Mouse (Mus musculus) intestine, postnatal 0 days (tissue): ENCODE data around the gene Dkkl1. TPM values are rescaled to one million over a fixed set of nuclear protein-coding genes. Genes with fewer than 3 reads are reported as not detected.

Experiments
- ATAC-seq: fragments of 200-750 bp; cut with Nextera tagmentation; 2 replicates; pipeline ENCODE4 v1.8.0; 2017; ENCODE audit warnings: mild to moderate bottlenecking, moderate TSS enrichment, moderate library complexity
- H3K27ac ChIP-seq: fragments of 300-500 bp; sonication (generic); 2 replicates; pipeline ENCODE4 v1.5.1; 2014; ENCODE audit warnings: mild to moderate bottlenecking, low read depth, low read length, moderate library complexity
- H3K27me3 ChIP-seq: fragments of 300-500 bp; sonication (generic); replicated peaks from 2 replicates; pipeline ENCODE4 v1.6.1; 2014; ENCODE audit warnings: low read length, mixed read lengths; ENCODE audit not compliant: control insufficient read depth, insufficient read depth
- H3K36me3 ChIP-seq: fragments of 300-500 bp; sonication (generic); 2 replicates; pipeline ENCODE4 v1.6.1; 2014; ENCODE audit warnings: mild to moderate bottlenecking, moderate library complexity; ENCODE audit not compliant: control insufficient read depth, insufficient read depth
- H3K4me1 ChIP-seq: fragments of 300-500 bp; sonication (generic); replicated peaks from 2 replicates; pipeline ENCODE4 v1.6.1; 2014; ENCODE audit warnings: antibody characterized with exemption, low read length, mixed read lengths; ENCODE audit not compliant: control insufficient read depth, insufficient read depth
- H3K4me2 ChIP-seq: fragments of 300-500 bp; sonication (generic); replicated peaks from 2 replicates; pipeline ENCODE4 v1.6.1; 2014; ENCODE audit warnings: low read depth, mild to moderate bottlenecking, moderate library complexity
- H3K4me3 ChIP-seq: fragments of 300-500 bp; sonication (generic); 2 replicates; pipeline ENCODE4 v1.5.1; 2014; ENCODE audit warnings: low read depth, low read length
- H3K9ac ChIP-seq: fragments of 300-500 bp; sonication (generic); 2 replicates; pipeline ENCODE4 v1.6.1; 2014; ENCODE audit warnings: mild to moderate bottlenecking, low read depth, low read length
- H3K9me3 ChIP-seq: fragments of 300-500 bp; sonication (generic); 2 replicates; pipeline ENCODE4 v1.6.1; 2016; ENCODE audit warnings: mixed run types; ENCODE audit not compliant: control insufficient read depth
- CTCF ChIP-seq: sonication (generic); IDR thresholded peaks from 2 replicates; pipeline ENCODE4 v1.5.1; 2016; ENCODE audit warnings: low read depth, mild to moderate bottlenecking, control low read depth, antibody characterized with exemption, moderate library complexity
- WGBS: fragments of 180-500 bp; shearing (Covaris S2); extraction: QIAGEN DNeasy Blood & Tissue Kit; methylation state at CpG from one replicate; pipeline ENCODE4 v1.1.7; 2014; 5-methylcytosine and 5-hydroxymethylcytosine counted together
- polyA plus RNA-seq: library from polyadenylated mRNA; unstranded; fragments of >200 nt; fragmentation: Nextera tagmentation; extraction: Ambion mirVana; gene quantifications from 2 replicates; pipeline ENCODE4 v1.2.1, GENCODE M21; 2015

Dkkl1 gene
- polyA plus RNA-seq, 1 experiment from 2014 or later, result 0.47 TPM

GRCm38 (mm10) chr7:45241389-45241749 is 29.4 kb upstream of the Dkkl1 start:
- TF ChIP-seq CTCF, result no peak
- no peak overlapping the region for H3K4me3 ChIP-seq
- WGBS, result 84% methylated on average over 6 of the region's 6 CpGs
- ATAC-seq, result no peak
- no peaks in the 10 kb centered on the region for H3K9me3 ChIP-seq
- no peaks in the 10 kb centered on the region for H3K36me3 ChIP-seq
- H3K27ac ChIP-seq, result no peak overlapping the region
- no peaks in the 10 kb centered on the region for H3K4me1 ChIP-seq
- peak overlapping the region; percentile 40; the same call in 1 of the 2 replicates for H3K4me2 ChIP-seq
- H3K9ac ChIP-seq, result no peak overlapping the region
- no peaks in the 10 kb centered on the region for H3K27me3 ChIP-seq

- Histone ChIP-seq H3K27ac (no peak within 1 kb of the TSS), H3K27me3 (no peaks in the 10 kb centered on the region), H3K9ac (no peak within 1 kb of the TSS), H3K9me3 (no peaks in the 10 kb centered on the region), H3K4me2 (peak within 1 kb of the TSS; percentile 40), H3K4me3 (no peak within 1 kb of the TSS), H3K4me1 (no peaks in the 10 kb centered on the region), H3K36me3 (no peaks in the 10 kb centered on the region)
- no peak; the same call in 1 of the 2 replicates for TF ChIP-seq CTCF
- ATAC-seq, result peak; percentile 23; the same call in 1 of the 2 replicates
- WGBS, result 25% methylated on average over 53 of the region's 53 CpGs
Measured at GRCm38 (mm10) chr7:45240633-45241388, 28.9 kb upstream of the Dkkl1 start, which contains the start of gene Slc6a16. TSS of gene Slc6a16 (plus strand) at chr7:45241085.

- Histone ChIP-seq H3K36me3 (no peaks in the 10 kb centered on the region), H3K9me3 (no peaks in the 10 kb centered on the region), H3K27ac (no peak overlapping the region), H3K4me2 (no peak overlapping the region), H3K9ac (no peak overlapping the region), H3K4me1 (no peaks in the 10 kb centered on the region), H3K27me3 (no peaks in the 10 kb centered on the region), H3K4me3 (no peak overlapping the region)
- WGBS, result 90% methylated on average over 7 of the region's 7 CpGs
- ATAC-seq, result no peak
- no peak for TF ChIP-seq CTCF
Measured at GRCm38 (mm10) chr7:45240109-45240508, 28.2 kb upstream of the Dkkl1 start.

- WGBS, result 40% methylated on average over 20 of the region's 20 CpGs
- no peaks in the 10 kb centered on the region for H3K9me3 ChIP-seq
- peak within 1 kb of the TSS; percentile 37; the same call in 1 of the 2 replicates for H3K4me2 ChIP-seq
- H3K36me3 ChIP-seq, result no peaks in the 10 kb centered on the region; the same call in 1 of the 2 replicates
- H3K27ac ChIP-seq, result no peak within 1 kb of the TSS
- H3K4me3 ChIP-seq, result 0 out of 2 replicates have a peak within 1 kb of the TSS, but pooled peaks have one; percentile 3
- no peak within 1 kb of the TSS for H3K9ac ChIP-seq
- H3K27me3 ChIP-seq, result no peaks in the 10 kb centered on the region
- no peak for TF ChIP-seq CTCF
- peaks cover 4% of the 10 kb centered on the region for H3K4me1 ChIP-seq
- ATAC-seq, result no peak
Measured at GRCm38 (mm10) chr7:45238723-45239496, 27.0 kb upstream of the Dkkl1 start, which contains the start of gene Cd37. TSS of gene Cd37 (minus strand) at chr7:45239115.

GRCm38 (mm10) chr7:45237747-45238699 is 26.1 kb upstream of the Dkkl1 start:
- Histone ChIP-seq H3K4me1 (peaks cover 8% of the 10 kb centered on the region), H3K27ac (no peak overlapping the region), H3K27me3 (no peaks in the 10 kb centered on the region), H3K9ac (no peak overlapping the region), H3K4me3 (0 out of 2 replicates have a peak overlapping the region, but pooled peaks have one; percentile 3), H3K36me3 (peaks cover 3% of the 10 kb centered on the region; the same call in 1 of the 2 replicates), H3K9me3 (no peaks in the 10 kb centered on the region), H3K4me2 (peak overlapping the region; percentile 37; the same call in 1 of the 2 replicates)
- 81% methylated on average over 17 of the region's 17 CpGs for WGBS
- no peak for ATAC-seq
- no peak for TF ChIP-seq CTCF
